Mouse (Mus musculus): ENCODE measurements around the gene Spag6. TPM values are rescaled to one million over a fixed set of nuclear protein-coding genes. Genes with fewer than 3 reads are reported as not detected.

The Spag6 gene
- total and polyA plus RNA-seq, 3 experiments = 0.10 TPM; not detected in 2

GRCm38 (mm10) chr2:18766821-18767541 is 73.1 kb downstream of the Spag6 start:
- DNase-seq (ENCODE audit: low read depth, low spot score) = peak; percentile 80
- H3K4me1 ChIP-seq (ENCODE audit: control insufficient read depth in 1 of 2, insufficient read depth in 2 of 2, low read length in 2 of 2) = no peaks in the 10 kb centered on the region
- H3K9me3 ChIP-seq (replicated peaks; ENCODE audit: insufficient read depth, low read length) = no peaks in the 10 kb centered on the region
- TF ChIP-seq SIN3A (IDR thresholded peaks at IDR 0.05; ENCODE audit: low read length) (no peak), MAFK (IDR thresholded peaks at IDR 0.05; ENCODE audit: borderline replicate concordance, low read depth, low read length) (no peak), UBTF (IDR thresholded peaks at IDR 0.05; ENCODE audit: borderline replicate concordance, insufficient read depth, low read depth, low read length) (no peak), RCOR1 (IDR thresholded peaks at IDR 0.05; ENCODE audit: low read depth, low read length) (no peak), NELFE (IDR thresholded peaks at IDR 0.05; ENCODE audit: low read depth, low read length) (peak; percentile 38), MYC (IDR thresholded peaks at IDR 0.05; ENCODE audit: low read depth, low read length) (no peak), RAD21 (IDR thresholded peaks at IDR 0.05; ENCODE audit: low read depth, low read length) (no peak; the same call in 1 of the 2 replicates), POLR2A (IDR thresholded peaks at IDR 0.05; ENCODE audit: control insufficient read depth in 1 of 2, insufficient read depth in 1 of 2, low read depth in 1 of 2, low read length in 2 of 2, poor library complexity in 1 of 2) (peak in 1 of 2 experiments; percentile 21; a peak in 1 of 4 replicates), GABPA (IDR thresholded peaks at IDR 0.05; ENCODE audit: low read depth, low read length) (no peak), KAT2A (conservative IDR thresholded peaks at IDR 0.05; ENCODE audit: low read depth, low read length) (peak; percentile 48; the same call in 1 of the 2 replicates), POLR2AphosphoS5 (IDR thresholded peaks at IDR 0.05; ENCODE audit: borderline replicate concordance, low read depth, low read length) (no peak), JUND (IDR thresholded peaks at IDR 0.05; ENCODE audit: low read depth, low read length) (no peak), POLR2AphosphoS2 (IDR thresholded peaks at IDR 0.05; ENCODE audit: low read length) (no peak), CHD2 (IDR thresholded peaks at IDR 0.05; ENCODE audit: low read length) (no peak), USF1 (IDR thresholded peaks at IDR 0.05; ENCODE audit: low read depth, low read length) (no peak), EP300 (IDR thresholded peaks at IDR 0.05; ENCODE audit: low read depth in 1 of 2, low read length in 2 of 2) (no peak), GATA1 (IDR thresholded peaks at IDR 0.05; ENCODE audit: low read depth, low read length) (no peak), CTCF (IDR thresholded peaks at IDR 0.05 in 2 of 3, conservative IDR thresholded peaks at IDR 0.05 in 1 of 3; ENCODE audit: control insufficient read depth in 1 of 3, insufficient read depth in 1 of 3, low read depth in 2 of 3, low read length in 3 of 3, poor library complexity in 1 of 3, severe bottlenecking in 1 of 3) (no peak), CHD1 (IDR thresholded peaks at IDR 0.05; ENCODE audit: low read depth, low read length) (no peak), ELF1 (IDR thresholded peaks at IDR 0.05; ENCODE audit: low read depth, low read length) (peak; percentile 25; the same call in 1 of the 2 replicates), TBP (IDR thresholded peaks at IDR 0.05; ENCODE audit: low read depth, low read length) (0 out of 2 replicates have a peak, but pooled peaks have one; percentile 14), BHLHE40 (IDR thresholded peaks at IDR 0.05; ENCODE audit: borderline replicate concordance, low read depth, low read length) (no peak), ZC3H11A (IDR thresholded peaks at IDR 0.05; ENCODE audit: low read depth, low read length) (no peak), MXI1 (IDR thresholded peaks at IDR 0.05; ENCODE audit: low read depth, low read length) (no peak), HCFC1 (IDR thresholded peaks at IDR 0.05; ENCODE audit: low read depth, low read length) (no peak)
- peaks cover 0 to 12% of the 10 kb centered on the region in 2 experiments for H3K27me3 ChIP-seq (ENCODE audit: control insufficient read depth in 1 of 2, insufficient read depth in 2 of 2, low read length in 2 of 2)
- H3K79me2 ChIP-seq (ENCODE audit: control insufficient read depth, insufficient read depth, low read length, poor library complexity) = no peaks in the 10 kb centered on the region
- peak overlapping the region; percentile 81 to 88 for H3K4me3 ChIP-seq (ENCODE audit: control insufficient read depth in 1 of 2, insufficient read depth in 1 of 2, low read depth in 2 of 2, low read length in 2 of 2)
- H3K9ac ChIP-seq (ENCODE audit: control insufficient read depth, low read depth, low read length, poor library complexity, severe bottlenecking) = peak overlapping the region; percentile 86
- no peak overlapping the region for H3K27ac ChIP-seq (ENCODE audit: control insufficient read depth, low read depth, low read length)
- H3K36me3 ChIP-seq (ENCODE audit: control insufficient read depth in 1 of 2, insufficient read depth in 2 of 2, low read length in 2 of 2) = no peaks in the 10 kb centered on the region

Measured in MEL (cell line).